Mouse (Mus musculus) liver, embryonic 15.5 days (tissue): Measurements from ENCODE around the gene Asprv1. TPM values are rescaled to one million over a fixed set of nuclear protein-coding genes. Genes with fewer than 3 reads are reported as not detected.

Source experiments
- ATAC-seq: fragments of 200-750 bp; cut with Nextera tagmentation; 2 replicates; pipeline ENCODE4 v1.8.0; 2017; ENCODE audit warnings: moderate number of reproducible peaks, mild to moderate bottlenecking, moderate library complexity; ENCODE audit not compliant: insufficient read depth
- H3K27ac ChIP-seq: fragments of 300-500 bp; sonication (generic); replicated peaks from 2 replicates; pipeline ENCODE4 v1.5.1; 2015; ENCODE audit warnings: mild to moderate bottlenecking, inconsistent platforms
- H3K27me3 ChIP-seq: fragments of 300-500 bp; sonication (generic); 2 replicates; pipeline ENCODE4 v1.6.1; 2015; ENCODE audit warnings: mild to moderate bottlenecking, inconsistent platforms
- H3K36me3 ChIP-seq: fragments of 300-500 bp; sonication (generic); replicated peaks from 2 replicates; pipeline ENCODE4 v1.6.1; 2015; ENCODE audit warnings: moderate library complexity, mild to moderate bottlenecking, inconsistent platforms
- H3K4me1 ChIP-seq: fragments of 300-500 bp; sonication (generic); replicated peaks from 2 replicates; pipeline ENCODE4 v1.6.1; 2015; ENCODE audit warnings: inconsistent platforms
- H3K4me2 ChIP-seq: fragments of 300-500 bp; sonication (generic); 2 replicates; pipeline ENCODE4 v1.6.1; 2015; ENCODE audit warnings: moderate library complexity, mild to moderate bottlenecking, inconsistent platforms
- H3K4me3 ChIP-seq: fragments of 300-500 bp; sonication (generic); replicated peaks from 2 replicates; pipeline ENCODE4 v1.5.1; 2015; ENCODE audit warnings: mild to moderate bottlenecking, inconsistent platforms
- H3K9ac ChIP-seq: fragments of 300-500 bp; sonication (generic); 2 replicates; pipeline ENCODE4 v1.6.1; 2015; ENCODE audit warnings: moderate library complexity, mild to moderate bottlenecking, inconsistent platforms
- H3K9me3 ChIP-seq: fragments of 300-500 bp; sonication (generic); replicated peaks from 2 replicates; pipeline ENCODE4 v1.6.1; 2016; ENCODE audit warnings: inconsistent platforms
- WGBS: fragments of 180-500 bp; shearing (Covaris S2); methylation state at CpG from one replicate; pipeline ENCODE4 v1.1.7; 2015; ENCODE audit warnings: mixed read lengths; ENCODE audit not compliant: insufficient replicate concordance; 5-methylcytosine and 5-hydroxymethylcytosine counted together
- polyA plus RNA-seq: library from polyadenylated mRNA; unstranded; fragments of >200 nt; fragmentation: Nextera tagmentation; extraction: Ambion mirVana; gene quantifications from 2 replicates; pipeline ENCODE4 v1.2.1, GENCODE M21; 2015

The Asprv1 gene
- polyA plus RNA-seq, 1 experiment from 2014 or later: 2.0 TPM

- ATAC-seq: no peak
- H3K9ac ChIP-seq: peak overlapping the region; percentile 90
- peaks cover 71% of the 10 kb centered on the region for H3K36me3 ChIP-seq
- peak overlapping the region; percentile 91 for H3K27ac ChIP-seq
- H3K27me3 ChIP-seq: no peaks in the 10 kb centered on the region
- WGBS: 49% methylated on average over 17 of the region's 17 CpGs
- peak overlapping the region; percentile 71 for H3K4me2 ChIP-seq
- peak overlapping the region; percentile 87 for H3K4me3 ChIP-seq
- peaks cover 79% of the 10 kb centered on the region for H3K4me1 ChIP-seq
- H3K9me3 ChIP-seq: no peaks in the 10 kb centered on the region
Measured at GRCm38 (mm10) chr6:86665560-86666307, 37.8 kb downstream of the Asprv1 start.

DNA sequence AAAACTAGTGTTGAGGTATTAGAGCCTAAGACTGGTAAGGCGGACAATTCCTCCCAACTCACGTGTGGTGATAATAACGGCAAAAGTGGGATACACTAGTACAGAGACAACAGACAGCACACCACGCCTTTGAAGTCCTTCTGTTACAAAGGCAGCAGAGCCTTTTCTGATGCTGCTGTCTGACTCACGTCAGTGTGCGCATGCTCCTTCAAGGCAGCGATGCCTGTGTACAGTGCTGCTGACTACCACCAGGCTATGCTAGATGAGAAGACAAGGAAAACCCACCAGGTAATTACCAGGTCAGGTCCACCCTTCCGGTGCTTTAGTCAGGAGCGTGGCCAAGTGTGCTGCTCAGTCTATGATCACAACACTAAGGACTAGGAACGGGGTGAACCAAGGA, 39.1 kb downstream of the Asprv1 start:
- no peak for ATAC-seq
- Histone ChIP-seq H3K4me2 (peak overlapping the region; percentile 71), H3K27ac (peak overlapping the region; percentile 91), H3K27me3 (no peaks in the 10 kb centered on the region), H3K4me3 (peak overlapping the region; percentile 87), H3K36me3 (peaks cover 58% of the 10 kb centered on the region), H3K9ac (peak overlapping the region; percentile 90), H3K9me3 (no peaks in the 10 kb centered on the region), H3K4me1 (peaks cover 66% of the 10 kb centered on the region)
- WGBS: 89% methylated on average over 10 of the region's 10 CpGs

- H3K27ac ChIP-seq: peak within 1 kb of the TSS; percentile 91
- 1% methylated on average over 59 of the region's 76 CpGs for WGBS
- peaks cover 57% of the 10 kb centered on the region for H3K36me3 ChIP-seq
- H3K4me3 ChIP-seq: peak within 1 kb of the TSS; percentile 87
- H3K9ac ChIP-seq: peak within 1 kb of the TSS; percentile 90
- peaks cover 58% of the 10 kb centered on the region for H3K4me1 ChIP-seq
- no peaks in the 10 kb centered on the region for H3K27me3 ChIP-seq
- no peaks in the 10 kb centered on the region for H3K9me3 ChIP-seq
- peak within 1 kb of the TSS; percentile 86 for H3K4me2 ChIP-seq
- ATAC-seq: peak; percentile 5
Measured at GRCm38 (mm10) chr6:86668580-86669239, 40.7 kb downstream of the Asprv1 start, which contains the start of gene Mxd1. Gene Mxd1, minus strand, starts transcription at chr6:86669161.

- Histone ChIP-seq H3K9me3 (no peaks in the 10 kb centered on the region), H3K27ac (peak overlapping the region; percentile 91), H3K9ac (peak overlapping the region; percentile 83), H3K36me3 (peaks cover 53% of the 10 kb centered on the region), H3K4me2 (peak overlapping the region; percentile 86), H3K4me1 (peaks cover 53% of the 10 kb centered on the region), H3K4me3 (peak overlapping the region; percentile 87), H3K27me3 (no peaks in the 10 kb centered on the region)
- peak; percentile 99 for ATAC-seq
- under 1% methylated on average over 37 of the region's 37 CpGs for WGBS
Measured at GRCm38 (mm10) chr6:86669240-86669727, 41.3 kb downstream of the Asprv1 start.

DNA sequence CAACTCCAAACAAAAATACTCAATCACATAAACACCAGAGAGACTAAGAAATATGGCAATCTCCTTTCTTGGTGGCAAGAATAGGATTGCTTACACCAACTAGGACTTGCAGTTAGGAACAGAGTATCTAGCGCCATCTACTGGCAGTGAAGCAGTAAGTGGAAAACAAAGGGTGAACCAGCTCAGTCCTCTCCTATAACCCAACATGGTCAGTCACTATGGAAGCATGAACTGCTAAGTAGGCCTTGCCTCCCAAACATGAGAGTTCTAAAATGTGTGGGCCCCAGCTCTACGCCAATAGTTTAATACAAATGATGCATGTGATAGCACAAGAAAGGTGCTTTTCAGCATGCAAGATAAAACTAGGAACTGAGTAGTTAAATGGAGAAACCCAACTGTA, 42.9 kb downstream of the Asprv1 start:
- no peak for ATAC-seq
- Histone ChIP-seq H3K4me3 (no peak overlapping the region), H3K27ac (no peak overlapping the region), H3K4me1 (peaks cover 38% of the 10 kb centered on the region), H3K27me3 (no peaks in the 10 kb centered on the region), H3K36me3 (peaks cover 53% of the 10 kb centered on the region), H3K4me2 (no peak overlapping the region), H3K9ac (no peak overlapping the region), H3K9me3 (no peaks in the 10 kb centered on the region)
- WGBS: 11% methylated on average over 2 of the region's 2 CpGs

- H3K9ac ChIP-seq: no peak overlapping the region
- no peaks in the 10 kb centered on the region for H3K27me3 ChIP-seq
- H3K4me2 ChIP-seq: no peak overlapping the region
- no peaks in the 10 kb centered on the region for H3K9me3 ChIP-seq
- no peak overlapping the region for H3K27ac ChIP-seq
- H3K4me3 ChIP-seq: no peak overlapping the region
- peaks cover 83% of the 10 kb centered on the region for H3K36me3 ChIP-seq
- H3K4me1 ChIP-seq: peaks cover 7% of the 10 kb centered on the region
- ATAC-seq: no peak
- WGBS: 82% methylated on average over 6 of the region's 6 CpGs
Measured at GRCm38 (mm10) chr6:86678341-86678740, 50.4 kb downstream of the Asprv1 start.

Other genes with a start within 250 kb of the Asprv1 start
- 58.6 and 66.3 TPM in 2 replicates for gene Pcyox1, start 231.0 kb upstream of the Asprv1 start, polyA plus RNA-seq
- gene Tia1, start 223.9 kb upstream of the Asprv1 start, polyA plus RNA-seq: 19.1 and 20.8 TPM in 2 replicates
- not detected in 2 replicates for gene Gm44790, start 201.5 kb upstream of the Asprv1 start, polyA plus RNA-seq
- gene C87436, start 189.8 kb upstream of the Asprv1 start, polyA plus RNA-seq: 10.3 and 11.1 TPM in 2 replicates
- gene Pcbp1, start 101.8 kb upstream of the Asprv1 start, polyA plus RNA-seq: 253 and 255 TPM in 2 replicates
- gene Mxd1, start 41.0 kb downstream of the Asprv1 start, polyA plus RNA-seq: 48.8 and 58.0 TPM in 2 replicates
- gene Snrnp27, start 56.4 kb downstream of the Asprv1 start, polyA plus RNA-seq: 37.5 and 47.5 TPM in 2 replicates
- gene Gmcl1, start 105.2 kb downstream of the Asprv1 start, polyA plus RNA-seq: 7.1 and 7.8 TPM in 2 replicates
- gene Anxa4, start 165.4 kb downstream of the Asprv1 start, polyA plus RNA-seq: 36.9 and 39.6 TPM in 2 replicates
- gene Aak1, start 221.4 kb downstream of the Asprv1 start, polyA plus RNA-seq: 3.2 TPM in 2 replicates